Comparison of ENCODE assay signal across 19 mouse cellular contexts in genomic region chr1:133209036-133209435, GRCm38 (mm10). TPM values are rescaled to one million over a fixed set of nuclear protein-coding genes. Genes with fewer than 3 reads are reported as not detected.
DNase-seq lines count a peak whose midpoint lies in the region; ATAC-seq and TF ChIP-seq lines count a peak whose summit lies in the region.
"Had no signal": no experiment of that assay in that cellular context is flagged by ENCODE, and none has a peak within 500 bp of the region (broad histone marks: within the 10 kb centered on the region; RNA-seq: fewer than 3 reads in every experiment).

No protein-coding gene starts in this region.

- H3K79me2 ChIP-seq in heart, adult 2 months (replicated peaks; ENCODE audit: control insufficient read depth, insufficient read depth, low read length), result no peaks in the 10 kb centered on the region

- no peak for TF ChIP-seq EP300 in ES-Bruce4 (IDR thresholded peaks at IDR 0.05; ENCODE audit: insufficient read depth, low read depth, low read length)
- no peak for TF ChIP-seq EP300 in heart, adult 2 months (IDR thresholded peaks at IDR 0.05; ENCODE audit: insufficient read depth, low read depth, low read length)

- H3K4me3 ChIP-seq in gastrocnemius, adult 2 months, result no peak overlapping the region
- no peak overlapping the region for H3K4me3 ChIP-seq in ES-Bruce4 (ENCODE audit: low read depth, low read length)
- H3K4me3 ChIP-seq in forebrain, embryonic 14.5 days (ENCODE audit: low read depth, low read length), result no peak overlapping the region
- H3K4me3 ChIP-seq in midbrain, embryonic 14.5 days (replicated peaks; ENCODE audit: low read depth, low read length), result no peak overlapping the region
- no peak overlapping the region for H3K4me3 ChIP-seq in heart, adult 2 months
- H3K4me3 ChIP-seq: embryonic facial prominence, embryonic 13.5 days; heart, embryonic 10.5 days had no signal

- intact Hi-C loops in gastrocnemius, adult 2 months (cut with DNase I), result no loop called here
- intact Hi-C loops in gastrocnemius, postnatal 36 days (cut with DNase I), result no loop called here
- intact Hi-C loops in heart, adult 2 months (cut with DNase I), result no loop called here

- ATAC-seq in forebrain, embryonic 14.5 days, result no peak
- ATAC-seq in midbrain, embryonic 14.5 days (ENCODE audit: low FRiP score, low TSS enrichment), result no peak
- ATAC-seq: intestine, embryonic 16.5 days; lung, postnatal 0 days had no signal

- peaks cover 5% of the 10 kb centered on the region for H3K4me1 ChIP-seq in ES-Bruce4 (ENCODE audit: control insufficient read depth, insufficient read depth, low read length)
- H3K4me1 ChIP-seq in forebrain, embryonic 14.5 days (ENCODE audit: control insufficient read depth, insufficient read depth, low read length), result peaks cover 27% of the 10 kb centered on the region
- H3K4me1 ChIP-seq in midbrain, embryonic 14.5 days (ENCODE audit: control insufficient read depth, insufficient read depth, low read length), result peaks cover 31% of the 10 kb centered on the region
- peaks cover 22% of the 10 kb centered on the region for H3K4me1 ChIP-seq in heart, adult 2 months (ENCODE audit: control insufficient read depth, insufficient read depth, low read length)

- no peaks in the 10 kb centered on the region for H3K9me3 ChIP-seq in ES-Bruce4 (replicated peaks; ENCODE audit: control insufficient read depth, insufficient read depth, low read length, poor library complexity, severe bottlenecking)
- no peaks in the 10 kb centered on the region for H3K9me3 ChIP-seq in forebrain, embryonic 14.5 days (replicated peaks; ENCODE audit: control insufficient read depth, low read length)
- H3K9me3 ChIP-seq in midbrain, embryonic 14.5 days (ENCODE audit: control insufficient read depth, low read length), result no peaks in the 10 kb centered on the region
- H3K9me3 ChIP-seq: embryonic facial prominence, embryonic 13.5 days; heart, embryonic 10.5 days had no signal

- no peak for DNase-seq in gastrocnemius, adult 2 months
- no peak for DNase-seq in gastrocnemius, postnatal 36 days
- no peak for DNase-seq in forebrain, embryonic 14.5 days (ENCODE audit: low spot score)
- no peak for DNase-seq in midbrain, embryonic 14.5 days
- no peak for DNase-seq in kidney, postnatal 10 days
- DNase-seq in heart, adult 2 months, result no peak
- DNase-seq in kidney, adult 11 months, result no peak
- DNase-seq: adrenal gland, adult 2 months; cerebellum, adult 11 months; kidney, postnatal 14 days; left cerebral cortex, postnatal 4 days; right cerebral cortex, postnatal 4 days; thymus, postnatal 4 days had no signal

- no peaks in the 10 kb centered on the region for H3K27me3 ChIP-seq in ES-Bruce4 (ENCODE audit: control insufficient read depth, insufficient read depth, low read length, poor library complexity, severe bottlenecking)
- H3K27me3 ChIP-seq in forebrain, embryonic 14.5 days (replicated peaks; ENCODE audit: control insufficient read depth, insufficient read depth, low read length), result no peaks in the 10 kb centered on the region
- H3K27me3 ChIP-seq in midbrain, embryonic 14.5 days (ENCODE audit: control insufficient read depth, insufficient read depth, low read length), result no peaks in the 10 kb centered on the region
- no peaks in the 10 kb centered on the region for H3K27me3 ChIP-seq in heart, adult 2 months (ENCODE audit: control insufficient read depth, insufficient read depth, low read length)
- H3K27me3 ChIP-seq: embryonic facial prominence, embryonic 13.5 days had no signal

- no peak overlapping the region for H3K9ac ChIP-seq in ES-Bruce4 (ENCODE audit: low read depth, poor library complexity, severe bottlenecking)
- H3K9ac ChIP-seq in forebrain, embryonic 14.5 days (ENCODE audit: low read length), result no peak overlapping the region
- H3K9ac ChIP-seq in midbrain, embryonic 14.5 days (replicated peaks; ENCODE audit: low read length), result peak overlapping the region; percentile 4; the same call in 1 of the 2 replicates
- no peak overlapping the region for H3K9ac ChIP-seq in heart, adult 2 months (ENCODE audit: low read depth, low read length)
- H3K9ac ChIP-seq: liver, embryonic 14.5 days had no signal

- no peaks in the 10 kb centered on the region for H3K36me3 ChIP-seq in ES-Bruce4 (ENCODE audit: control insufficient read depth, insufficient read depth, low read length, poor library complexity, severe bottlenecking)
- H3K36me3 ChIP-seq in forebrain, embryonic 14.5 days (ENCODE audit: control insufficient read depth, insufficient read depth, low read length), result no peaks in the 10 kb centered on the region
- H3K36me3 ChIP-seq in midbrain, embryonic 14.5 days (ENCODE audit: control insufficient read depth, insufficient read depth, low read length), result no peaks in the 10 kb centered on the region
- H3K36me3 ChIP-seq in heart, adult 2 months (ENCODE audit: control insufficient read depth, insufficient read depth, low read length), result no peaks in the 10 kb centered on the region
- H3K36me3 ChIP-seq: embryonic facial prominence, embryonic 13.5 days; heart, embryonic 10.5 days had no signal

- no peak for TF ChIP-seq CTCF in gastrocnemius, adult 2 months (IDR thresholded peaks at IDR 0.05)
- TF ChIP-seq CTCF in ES-Bruce4 (IDR thresholded peaks at IDR 0.05; ENCODE audit: low read depth, low read length), result no peak
- TF ChIP-seq CTCF in heart, adult 2 months (IDR thresholded peaks at IDR 0.05), result no peak

- H3K27ac ChIP-seq in gastrocnemius, adult 2 months, result peak overlapping the region; percentile 69; the same call in 1 of the 2 replicates
- H3K27ac ChIP-seq in ES-Bruce4 (ENCODE audit: insufficient read depth, low read length), result peak overlapping the region; percentile 8; the same call in 1 of the 2 replicates
- peak overlapping the region; percentile 65; the same call in 1 of the 2 replicates for H3K27ac ChIP-seq in forebrain, embryonic 14.5 days (ENCODE audit: low read depth, low read length)
- H3K27ac ChIP-seq in midbrain, embryonic 14.5 days (replicated peaks; ENCODE audit: low read depth, low read length), result peak overlapping the region; percentile 78
- H3K27ac ChIP-seq in heart, adult 2 months, result no peak overlapping the region
- H3K27ac ChIP-seq: liver, embryonic 14.5 days had no signal

- WGBS in forebrain, embryonic 14.5 days, result 64% methylated on average over 11 of the region's 11 CpGs
- WGBS in midbrain, embryonic 14.5 days, result 63% methylated on average over 11 of the region's 11 CpGs
- WGBS in heart, adult 2 months, result 82% methylated on average over 11 of the region's 11 CpGs

- TF ChIP-seq POLR2A in ES-Bruce4 (IDR thresholded peaks at IDR 0.05; ENCODE audit: insufficient read depth, low read length), result no peak
- TF ChIP-seq POLR2A in heart, adult 2 months (IDR thresholded peaks at IDR 0.05; ENCODE audit: insufficient read depth, low read depth, low read length), result no peak

- no peak overlapping the region for H3K4me2 ChIP-seq in forebrain, embryonic 14.5 days (ENCODE audit: low read length)
- no peak overlapping the region for H3K4me2 ChIP-seq in midbrain, embryonic 14.5 days (ENCODE audit: low read length)

RNA-seq across cellular contexts. Expression of gene Plekha6, which starts 45.0 kb away (rescaled TPM):
- 10 to 100 TPM in 1 of 2 experiments, 1 to 10 TPM in 1; 7.4 to 12.5 TPM for total RNA-seq in gastrocnemius, adult 2 months (2021)
- total RNA-seq in gastrocnemius, postnatal 36 days (2021), result 10 to 100 TPM in 1 of 2 experiments, 1 to 10 TPM in 1; 6.7 to 11.5 TPM
- polyA plus RNA-seq in ES-Bruce4 (2011; ENCODE audit: insufficient read depth, insufficient read length, low read depth, missing spikeins), result 1.3 and 1.9 TPM in 2 replicates
- 7.3 and 9.7 TPM in 2 replicates for polyA plus RNA-seq in forebrain, embryonic 14.5 days (2014; fragmentation: Nextera tagmentation; extraction: Ambion mirVana)
- 18.4 and 25.4 TPM in 2 replicates for polyA plus RNA-seq in midbrain, embryonic 14.5 days (2014; fragmentation: Nextera tagmentation; extraction: Ambion mirVana)
- total RNA-seq in heart, adult 2 months (2021), result 10 to 100 TPM; 51.0 to 67.5 TPM
- 55.2 and 81.4 TPM in 2 replicates for polyA plus RNA-seq in heart, adult 2 months (2012; rRNA removed)
